Mouse (Mus musculus): ENCODE measurements around the gene D730048I06Rik.
"Not testable (repeated sequence)": the region's sequence is repeated elsewhere in the genome, so short reads cannot be mapped to it uniquely, and the experiment has no call there.

The D730048I06Rik gene

GRCm38 (mm10) chr9:35790001-35790400 is at the start of gene D730048I06Rik, which contains the start of gene Gm27235:
Gene D730048I06Rik (minus strand): TSS chr9:35790112.
Gene Gm27235 (minus strand): TSS chr9:35790101.
- no peak for DNase-seq

- not testable (repeated sequence) for DNase-seq
Measured at GRCm38 (mm10) chr9:35817881-35818280, 28.0 kb upstream of the D730048I06Rik start.

- no peak for DNase-seq
Measured at GRCm38 (mm10) chr9:35798146-35798545, 8.2 kb upstream of the D730048I06Rik start.

- no peak for DNase-seq
Measured at GRCm38 (mm10) chr9:35778009-35778408, 11.9 kb downstream of the D730048I06Rik start, which contains the start of gene Gm17727. Gene Gm17727 (minus strand): TSS chr9:35778109.

- DNase-seq: no peak
Measured at GRCm38 (mm10) chr9:35756843-35757242, 33.1 kb downstream of the D730048I06Rik start.

- DNase-seq: no peak
Measured at GRCm38 (mm10) chr9:35740749-35741148, 49.2 kb downstream of the D730048I06Rik start, which contains the start of gene Gm17677. Gene Gm17677 (plus strand): TSS chr9:35741049.

Data from cerebellum, adult 8-10 months (tissue).